Mouse (Mus musculus) heart, embryonic 16.5 days (tissue): ENCODE data around the gene Slx4ip. TPM values are rescaled to one million over a fixed set of nuclear protein-coding genes. Genes with fewer than 3 reads are reported as not detected.

ENCODE experiments used
- ATAC-seq: fragments of 200-750 bp; cut with Nextera tagmentation; replicated peaks from 2 replicates; pipeline ENCODE4 v1.8.0; 2017; ENCODE audit warnings: moderate number of reproducible peaks; ENCODE audit not compliant: insufficient read depth, low FRiP score; ENCODE audit errors: extremely low read depth
- H3K27ac ChIP-seq: fragments of 300-500 bp; sonication (generic); 2 replicates; pipeline ENCODE4 v1.5.1; 2014; ENCODE audit warnings: mild to moderate bottlenecking, low read length, control low read depth, moderate library complexity
- H3K27me3 ChIP-seq: fragments of 300-500 bp; sonication (generic); 2 replicates; pipeline ENCODE4 v1.6.1; 2014; ENCODE audit warnings: low read length, mixed read lengths; ENCODE audit not compliant: control insufficient read depth, insufficient read depth
- H3K36me3 ChIP-seq: fragments of 300-500 bp; sonication (generic); 2 replicates; pipeline ENCODE4 v1.6.1; 2014; ENCODE audit not compliant: control insufficient read depth, insufficient read depth
- H3K4me1 ChIP-seq: fragments of 300-500 bp; sonication (generic); 2 replicates; pipeline ENCODE4 v1.6.1; 2014; ENCODE audit warnings: low read length, mixed read lengths; ENCODE audit not compliant: control insufficient read depth, insufficient read depth
- H3K4me2 ChIP-seq: fragments of 300-500 bp; sonication (generic); 2 replicates; pipeline ENCODE4 v1.6.1; 2014; ENCODE audit warnings: low read depth, mild to moderate bottlenecking, control low read depth, low read length
- H3K4me3 ChIP-seq: fragments of 300-500 bp; sonication (generic); 2 replicates; pipeline ENCODE4 v1.5.1; 2014; ENCODE audit warnings: mild to moderate bottlenecking, control low read depth, low read length
- H3K9ac ChIP-seq: fragments of 300-500 bp; sonication (generic); 2 replicates; pipeline ENCODE4 v1.6.1; 2014; ENCODE audit warnings: low read length, control low read depth
- H3K9me3 ChIP-seq: fragments of 300-500 bp; sonication (generic); replicated peaks from 2 replicates; pipeline ENCODE4 v1.6.1; 2016; ENCODE audit warnings: low read length; ENCODE audit not compliant: control insufficient read depth
- WGBS: fragments of 180-500 bp; shearing (Covaris S2); extraction: QIAGEN DNeasy Blood & Tissue Kit; methylation state at CpG from one replicate; pipeline ENCODE4 v1.1.7; 2014; 5-methylcytosine and 5-hydroxymethylcytosine counted together
- polyA plus RNA-seq: library from polyadenylated mRNA; unstranded; fragments of >200 nt; fragmentation: Nextera tagmentation; extraction: Ambion mirVana; gene quantifications from 2 replicates; pipeline ENCODE4 v1.2.1, GENCODE M21; 2015

The Slx4ip gene
- polyA plus RNA-seq, 1 experiment from 2014 or later: 4.3 TPM

DNA sequence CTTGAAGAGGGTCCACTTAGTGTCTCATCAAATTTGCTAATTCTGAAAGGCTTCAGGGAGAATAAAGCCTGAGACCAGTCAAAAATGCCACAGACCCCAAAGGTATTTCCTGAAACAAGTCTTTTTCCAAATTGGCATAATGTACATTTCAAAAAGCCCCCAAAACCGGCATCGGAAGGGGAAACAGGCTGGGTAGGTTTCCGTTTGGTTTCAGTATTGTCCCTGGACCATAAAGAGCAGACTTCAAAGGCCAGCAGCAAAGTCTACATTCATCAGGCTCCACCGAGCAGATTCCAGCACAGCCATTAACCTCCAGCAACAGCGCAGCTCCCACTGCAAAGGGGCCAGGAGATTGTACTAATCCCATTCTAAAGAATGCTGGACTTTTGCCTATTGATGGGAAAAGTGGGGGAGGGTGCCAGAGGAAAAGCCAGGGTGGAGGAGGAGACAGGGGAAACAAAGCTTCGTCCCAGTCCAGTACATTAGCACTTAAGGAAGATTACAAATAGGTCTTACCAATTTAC lies 208.3 kb downstream of the Slx4ip start:
- Histone ChIP-seq H3K27ac (no peak overlapping the region), H3K36me3 (peaks cover 13% of the 10 kb centered on the region), H3K4me3 (no peak overlapping the region), H3K9me3 (no peaks in the 10 kb centered on the region), H3K4me2 (no peak overlapping the region), H3K27me3 (no peaks in the 10 kb centered on the region), H3K9ac (no peak overlapping the region), H3K4me1 (no peaks in the 10 kb centered on the region)
- no peak for ATAC-seq
- WGBS: 53% methylated on average over 6 of the region's 6 CpGs

GRCm38 (mm10) chr2:137101074-137101473 lies 210.1 kb downstream of the Slx4ip start:
- peaks cover 6% of the 10 kb centered on the region; the same call in 1 of the 2 replicates for H3K36me3 ChIP-seq

DNA sequence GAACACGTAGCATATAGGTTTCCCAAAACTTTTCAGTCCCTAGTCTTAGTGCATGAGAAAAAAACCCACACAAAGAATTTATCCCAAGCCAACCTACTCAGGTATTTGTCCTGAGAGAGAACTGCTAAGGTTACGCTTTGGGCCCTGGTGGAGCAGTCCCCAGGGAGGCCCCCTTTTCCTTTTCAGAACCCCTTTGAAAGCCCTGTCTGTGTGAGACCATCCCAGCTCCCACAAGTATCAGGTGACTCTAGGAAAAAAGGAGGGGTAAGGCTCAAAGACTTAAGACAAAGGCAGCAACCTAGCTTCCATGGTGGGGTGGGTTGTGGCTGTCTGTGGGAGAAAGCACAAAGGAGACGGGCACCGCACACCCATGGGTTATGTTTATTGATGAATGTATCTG lies 216.2 kb downstream of the Slx4ip start:
- no peaks in the 10 kb centered on the region; the same call in 1 of the 2 replicates for H3K36me3 ChIP-seq
- H3K27me3 ChIP-seq: no peaks in the 10 kb centered on the region
- H3K9ac ChIP-seq: no peak overlapping the region
- no peak for ATAC-seq
- no peak overlapping the region for H3K4me2 ChIP-seq
- H3K9me3 ChIP-seq: no peaks in the 10 kb centered on the region
- H3K4me3 ChIP-seq: no peak overlapping the region
- WGBS: 80% methylated on average over 4 of the region's 4 CpGs
- H3K4me1 ChIP-seq: peaks cover 43% of the 10 kb centered on the region
- peak overlapping the region; percentile 77; the same call in 1 of the 2 replicates for H3K27ac ChIP-seq

More at GRCm38 (mm10) chr2:137101074-137101473, 210.1 kb downstream of the Slx4ip start:
- Histone ChIP-seq H3K4me2 (no peak overlapping the region), H3K9me3 (no peaks in the 10 kb centered on the region), H3K27ac (no peak overlapping the region), H3K4me3 (no peak overlapping the region), H3K4me1 (no peaks in the 10 kb centered on the region), H3K27me3 (no peaks in the 10 kb centered on the region), H3K9ac (no peak overlapping the region)
- no peak for ATAC-seq
- 41% methylated on average over 5 of the region's 5 CpGs for WGBS

DNA sequence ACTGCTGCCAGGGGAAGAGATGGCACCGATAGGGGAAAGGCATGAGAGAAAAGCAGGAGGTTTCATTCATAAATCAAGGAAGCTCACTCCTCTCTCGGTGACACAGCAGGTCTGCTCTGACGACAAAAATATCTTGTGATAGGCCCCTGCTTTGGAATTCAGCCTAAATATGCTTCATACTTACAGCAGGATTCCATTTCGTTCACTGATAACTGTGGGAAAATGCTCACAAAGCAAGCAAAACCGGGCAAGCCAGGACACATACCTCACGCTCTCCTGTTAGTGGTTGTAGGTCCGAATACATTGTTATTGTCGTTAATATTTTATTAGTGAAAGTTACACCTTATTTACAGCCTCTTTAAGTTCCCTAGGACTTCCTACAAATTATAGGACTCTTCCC lies 216.9 kb downstream of the Slx4ip start:
- Histone ChIP-seq H3K4me3 (peak overlapping the region; percentile 16), H3K36me3 (no peaks in the 10 kb centered on the region; the same call in 1 of the 2 replicates), H3K9ac (peak overlapping the region; percentile 42; the same call in 1 of the 2 replicates), H3K9me3 (no peaks in the 10 kb centered on the region), H3K27ac (peak overlapping the region; percentile 77), H3K4me2 (peak overlapping the region; percentile 54), H3K4me1 (peaks cover 48% of the 10 kb centered on the region), H3K27me3 (no peaks in the 10 kb centered on the region)
- ATAC-seq: no peak
- 23% methylated on average over 8 of the region's 8 CpGs for WGBS

DNA sequence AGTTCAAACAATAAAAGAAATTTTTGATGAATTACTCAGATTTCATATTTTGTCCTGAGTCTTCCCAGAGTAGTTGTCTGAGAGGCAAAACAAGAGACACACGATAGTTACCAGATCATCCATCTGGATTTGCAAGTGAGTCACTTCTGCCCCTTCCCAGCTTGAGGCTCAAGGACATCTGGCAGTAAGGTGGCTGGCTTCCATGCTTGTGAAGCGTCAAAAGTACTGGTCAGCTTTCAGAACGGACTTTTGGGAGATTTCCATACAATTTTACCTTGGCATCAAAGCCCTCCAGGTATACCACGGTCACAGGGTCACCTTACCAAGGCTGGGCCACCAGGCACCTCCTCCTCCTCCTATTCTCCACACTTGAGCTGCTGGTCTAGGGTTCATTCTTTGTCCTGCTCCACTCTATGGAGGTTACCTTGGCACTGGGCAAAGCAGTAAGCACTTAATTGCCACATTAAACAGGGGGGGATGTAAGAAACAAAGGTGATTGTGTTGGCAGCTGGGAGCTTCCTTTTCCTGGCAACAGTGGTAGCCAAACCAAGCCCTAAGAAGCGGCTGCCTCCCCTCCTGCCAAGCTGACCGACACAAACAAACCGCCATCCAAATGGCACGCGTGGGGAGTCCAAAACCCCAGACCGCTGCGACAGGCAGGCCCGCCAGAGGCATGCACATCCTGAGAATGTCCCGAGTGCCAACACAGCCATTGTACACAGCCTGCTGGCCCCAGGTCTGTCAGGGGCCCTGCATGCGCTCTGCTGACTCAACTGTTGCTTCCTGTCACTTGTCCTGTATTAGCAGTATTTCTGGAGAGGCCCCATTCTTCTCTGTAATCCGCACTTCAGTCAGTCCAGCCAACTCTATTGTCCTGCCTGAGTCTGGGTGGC lies 218.5 kb downstream of the Slx4ip start:
- WGBS: 55% methylated on average over 15 of the region's 15 CpGs
- Histone ChIP-seq H3K27ac (0 out of 2 replicates have a peak overlapping the region, but pooled peaks have one; percentile 16), H3K9me3 (no peaks in the 10 kb centered on the region), H3K4me1 (peaks cover 55% of the 10 kb centered on the region), H3K4me3 (no peak overlapping the region), H3K36me3 (no peaks in the 10 kb centered on the region; the same call in 1 of the 2 replicates), H3K4me2 (peak overlapping the region; percentile 1; the same call in 1 of the 2 replicates), H3K27me3 (no peaks in the 10 kb centered on the region), H3K9ac (peak overlapping the region; percentile 35; the same call in 1 of the 2 replicates)
- ATAC-seq: no peak

GRCm38 (mm10) chr2:137110214-137110898 lies 219.3 kb downstream of the Slx4ip start:
- Histone ChIP-seq H3K36me3 (no peaks in the 10 kb centered on the region; the same call in 1 of the 2 replicates), H3K9ac (0 out of 2 replicates have a peak overlapping the region, but pooled peaks have one; percentile 35), H3K27ac (0 out of 2 replicates have a peak overlapping the region, but pooled peaks have one; percentile 14), H3K4me2 (peak overlapping the region; percentile 1; the same call in 1 of the 2 replicates), H3K9me3 (no peaks in the 10 kb centered on the region), H3K4me3 (no peak overlapping the region), H3K27me3 (no peaks in the 10 kb centered on the region), H3K4me1 (peaks cover 55% of the 10 kb centered on the region)
- WGBS: 53% methylated on average over 4 of the region's 4 CpGs
- ATAC-seq: no peak

- 12% methylated on average over 12 of the region's 12 CpGs for WGBS
- peak overlapping the region; percentile 99 for H3K27ac ChIP-seq
- peak overlapping the region; percentile 87 for H3K4me3 ChIP-seq
- no peak for ATAC-seq
- no peaks in the 10 kb centered on the region for H3K27me3 ChIP-seq
- no peaks in the 10 kb centered on the region for H3K9me3 ChIP-seq
- peak overlapping the region; percentile 96 for H3K9ac ChIP-seq
- no peaks in the 10 kb centered on the region for H3K36me3 ChIP-seq
- peak overlapping the region; percentile 98 for H3K4me2 ChIP-seq
- H3K4me1 ChIP-seq: peaks cover 42% of the 10 kb centered on the region
Observed at GRCm38 (mm10) chr2:137113288-137114061, 222.5 kb downstream of the Slx4ip start.
